Mouse (Mus musculus): ENCODE measurements at regions not wholly inside any gene's neighbourhood (a gene's known extent, or its start where the extent isn't known, plus 50 kb on each side); places are given as distances from the start of the nearest gene placed in this dataset.

DNA sequence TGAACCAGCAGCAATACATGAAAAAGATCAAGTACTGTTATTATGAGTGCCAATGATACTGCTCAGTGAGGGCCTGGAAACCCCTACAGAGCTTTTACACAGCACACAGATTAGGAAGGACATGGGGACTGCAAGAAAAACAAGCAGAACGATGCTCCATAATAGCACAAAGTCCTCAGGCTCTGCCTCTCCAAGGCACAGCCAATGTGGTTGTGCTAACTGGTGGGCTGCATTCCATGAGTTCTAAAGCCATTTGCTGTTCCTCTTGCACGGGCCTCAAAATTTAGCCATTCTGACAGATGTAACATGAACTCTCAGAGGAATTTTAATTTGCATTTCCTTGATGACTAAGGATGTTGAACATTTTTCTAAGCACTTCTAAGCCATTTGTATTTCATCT lies 465.0 kb upstream of the Jag1 start:
- TF ChIP-seq CTCF (IDR thresholded peaks at IDR 0.05; ENCODE audit: extremely low read depth, insufficient read depth, insufficient read length, insufficient replicate concordance) (no peak), POLR2A (IDR thresholded peaks at IDR 0.05; ENCODE audit: low read depth, low read length) (no peak)
